12 mouse cellular contexts compared by ENCODE assay signal in the genomic region with DNA sequence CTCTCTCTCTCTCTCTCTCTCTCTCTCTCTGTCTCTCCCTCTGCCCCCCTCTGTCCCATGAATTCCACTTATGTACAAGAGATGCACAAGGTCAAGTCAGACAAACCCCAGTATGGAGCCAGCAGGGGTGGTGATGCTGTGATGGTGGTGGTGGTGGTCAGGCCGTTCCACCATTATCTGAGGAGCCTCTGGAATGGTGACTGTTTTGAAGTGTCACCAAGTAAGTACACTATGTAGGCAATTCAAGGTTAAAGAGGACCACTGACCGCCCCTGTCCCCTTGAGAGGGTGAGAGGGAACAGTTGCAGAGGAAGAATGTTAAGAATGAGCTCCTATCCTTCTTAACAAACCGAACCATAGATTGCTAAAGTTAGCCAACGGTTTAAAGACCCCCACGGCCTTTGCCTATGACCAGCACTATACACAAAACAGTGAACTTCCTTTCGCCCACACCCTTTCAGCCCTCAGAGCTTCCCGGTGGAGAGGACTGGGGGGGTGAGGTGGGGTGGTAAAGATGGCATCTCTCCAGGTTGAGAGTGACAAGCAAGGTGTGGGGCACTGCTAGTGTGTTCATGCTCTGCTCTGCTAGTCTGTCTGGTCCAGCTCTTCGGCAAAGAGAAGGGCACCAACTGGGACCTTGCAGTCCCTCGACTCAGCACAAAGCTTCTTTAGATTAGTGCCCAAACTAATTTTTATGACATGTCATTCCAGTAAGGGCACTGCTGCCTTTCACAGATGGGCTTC.
DNase-seq lines count a peak whose midpoint lies in the region; ATAC-seq and TF ChIP-seq lines count a peak whose summit lies in the region.
"Had no signal": no experiment of that assay in that cellular context is flagged by ENCODE, and none has a peak within 500 bp of the region (broad histone marks: within the 10 kb centered on the region; RNA-seq: fewer than 3 reads in every experiment).

No protein-coding gene starts in this region.

- intact Hi-C loops in heart, postnatal 10 days (cut with DNase I): no loop called here

- H3K4me3 ChIP-seq in heart, embryonic 11.5 days (ENCODE audit: low read depth, low read length): no peak overlapping the region
- no peak overlapping the region for H3K4me3 ChIP-seq in lung, embryonic 16.5 days (ENCODE audit: low read length)
- H3K4me3 ChIP-seq in heart, postnatal 0 days (ENCODE audit: low read depth, low read length): no peak overlapping the region
- no peak overlapping the region for H3K4me3 ChIP-seq in stomach, embryonic 14.5 days (ENCODE audit: low read depth, low read length)
- H3K4me3 ChIP-seq: erythroblast, embryonic 14.5 days; layer of hippocampus, adult 2 months had no signal

- H3K4me1 ChIP-seq in heart, embryonic 11.5 days (ENCODE audit: control insufficient read depth, insufficient read depth, low read length): peaks cover 13% of the 10 kb centered on the region
- H3K4me1 ChIP-seq in lung, embryonic 16.5 days (replicated peaks; ENCODE audit: control insufficient read depth, insufficient read depth, low read length): peaks cover 7% of the 10 kb centered on the region; the same call in 1 of the 2 replicates
- H3K4me1 ChIP-seq in heart, postnatal 0 days (ENCODE audit: control insufficient read depth, insufficient read depth): peaks cover 22% of the 10 kb centered on the region
- no peaks in the 10 kb centered on the region for H3K4me1 ChIP-seq in stomach, embryonic 14.5 days (ENCODE audit: control insufficient read depth, insufficient read depth, low read length)

- no peak for TF ChIP-seq EP300 in heart, postnatal 0 days (IDR thresholded peaks at IDR 0.05; ENCODE audit: low read depth)

- 50% methylated on average over 9 of the region's 9 CpGs for WGBS in heart, embryonic 11.5 days (ENCODE audit: insufficient replicate concordance)
- 62% methylated on average over 9 of the region's 9 CpGs for WGBS in lung, embryonic 16.5 days
- WGBS in heart, postnatal 0 days: 24% methylated on average over 9 of the region's 9 CpGs
- WGBS in stomach, embryonic 14.5 days: 73% methylated on average over 9 of the region's 9 CpGs

- no peak overlapping the region for H3K4me2 ChIP-seq in heart, embryonic 11.5 days
- no peak overlapping the region for H3K4me2 ChIP-seq in lung, embryonic 16.5 days (ENCODE audit: low read depth, low read length)
- no peak overlapping the region for H3K4me2 ChIP-seq in heart, postnatal 0 days (ENCODE audit: low read depth, low read length)
- H3K4me2 ChIP-seq in stomach, embryonic 14.5 days (replicated peaks; ENCODE audit: low read depth, low read length): no peak overlapping the region

- ATAC-seq in heart, embryonic 11.5 days (replicated peaks; ENCODE audit: insufficient number of reproducible peaks, low FRiP score, low TSS enrichment): no peak
- ATAC-seq in lung, embryonic 16.5 days (ENCODE audit: low read depth): peak; percentile 29
- ATAC-seq in heart, postnatal 0 days (ENCODE audit: insufficient read depth, low read depth): peak; percentile 73
- peak; percentile 10; the same call in 1 of the 2 replicates for ATAC-seq in stomach, embryonic 14.5 days (ENCODE audit: insufficient number of reproducible peaks, insufficient read depth, low FRiP score, low read depth)

- H3K27me3 ChIP-seq in heart, embryonic 11.5 days (ENCODE audit: control insufficient read depth, insufficient read depth, low read length): no peaks in the 10 kb centered on the region
- no peaks in the 10 kb centered on the region for H3K27me3 ChIP-seq in lung, embryonic 16.5 days (ENCODE audit: control insufficient read depth, insufficient read depth, low read depth, low read length)
- no peaks in the 10 kb centered on the region for H3K27me3 ChIP-seq in heart, postnatal 0 days (ENCODE audit: control insufficient read depth, insufficient read depth, low read length)
- H3K27me3 ChIP-seq in stomach, embryonic 14.5 days (ENCODE audit: control insufficient read depth, insufficient read depth, low read length): no peaks in the 10 kb centered on the region

- H3K9ac ChIP-seq in heart, embryonic 11.5 days (ENCODE audit: low read depth, low read length): no peak overlapping the region
- no peak overlapping the region for H3K9ac ChIP-seq in lung, embryonic 16.5 days (ENCODE audit: low read length)
- H3K9ac ChIP-seq in heart, postnatal 0 days (replicated peaks; ENCODE audit: low read depth, low read length): no peak overlapping the region
- no peak overlapping the region for H3K9ac ChIP-seq in stomach, embryonic 14.5 days (replicated peaks; ENCODE audit: low read depth, low read length)

- 0 out of 2 replicates have a peak overlapping the region, but pooled peaks have one; percentile 25 for H3K27ac ChIP-seq in heart, embryonic 11.5 days (ENCODE audit: low read depth, low read length)
- H3K27ac ChIP-seq in lung, embryonic 16.5 days (ENCODE audit: low read length): 0 out of 2 replicates have a peak overlapping the region, but pooled peaks have one; percentile 32
- peak overlapping the region; percentile 72 for H3K27ac ChIP-seq in heart, postnatal 0 days (ENCODE audit: low read depth)
- H3K27ac ChIP-seq in stomach, embryonic 14.5 days (ENCODE audit: low read length): no peak overlapping the region
- H3K27ac ChIP-seq: layer of hippocampus, adult 2 months had no signal

- no peak for TF ChIP-seq CTCF in heart, postnatal 0 days (IDR thresholded peaks at IDR 0.05; ENCODE audit: low read depth)

- H3K9me3 ChIP-seq in heart, embryonic 11.5 days (replicated peaks; ENCODE audit: control insufficient read depth, low read length): no peaks in the 10 kb centered on the region
- H3K9me3 ChIP-seq in lung, embryonic 16.5 days (ENCODE audit: control insufficient read depth, low read length): no peaks in the 10 kb centered on the region
- no peaks in the 10 kb centered on the region for H3K9me3 ChIP-seq in heart, postnatal 0 days (replicated peaks; ENCODE audit: control insufficient read depth, low read length)
- no peaks in the 10 kb centered on the region for H3K9me3 ChIP-seq in stomach, embryonic 14.5 days (ENCODE audit: control insufficient read depth, low read depth, low read length)

- no peak for DNase-seq in heart, postnatal 10 days
- DNase-seq in lung, postnatal 4 days: no peak
- peak; percentile 41 for DNase-seq in heart, postnatal 0 days (ENCODE audit: low spot score)
- no peak for DNase-seq in thymus, postnatal 10 days (ENCODE audit: low spot score in 2 of 2)
- no peak for DNase-seq in right cerebral cortex, adult 2 months (ENCODE audit: low spot score in 2 of 2)
- DNase-seq: kidney, adult 18-20 months; right cerebral cortex, postnatal 4 days had no signal

- no peaks in the 10 kb centered on the region for H3K36me3 ChIP-seq in heart, embryonic 11.5 days (ENCODE audit: control insufficient read depth, insufficient read depth, low read length)
- no peaks in the 10 kb centered on the region for H3K36me3 ChIP-seq in lung, embryonic 16.5 days (ENCODE audit: control insufficient read depth, insufficient read depth, low read length)
- no peaks in the 10 kb centered on the region for H3K36me3 ChIP-seq in heart, postnatal 0 days (replicated peaks; ENCODE audit: control insufficient read depth, insufficient read depth, low read length)
- H3K36me3 ChIP-seq in stomach, embryonic 14.5 days (ENCODE audit: control insufficient read depth, insufficient read depth, low read length): no peaks in the 10 kb centered on the region
